In the genomic region with DNA sequence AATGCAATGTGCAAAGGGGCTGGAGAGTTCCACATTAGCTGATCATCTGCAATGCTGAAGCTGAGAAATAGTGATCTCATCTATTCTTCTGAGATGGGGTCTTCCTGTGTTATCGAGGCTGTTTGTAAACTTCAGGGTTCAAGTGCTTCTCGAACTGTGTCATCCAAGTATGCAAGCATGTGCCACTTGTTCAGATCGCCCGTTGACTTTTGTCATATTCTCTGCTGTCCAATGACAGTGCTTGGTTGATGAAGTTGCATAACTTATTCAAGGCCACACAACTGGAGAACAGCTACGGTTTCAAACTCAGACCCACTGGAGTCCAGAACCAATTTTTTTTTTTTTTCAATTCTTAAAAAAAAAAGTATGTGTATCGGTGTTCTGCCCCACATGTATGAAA, we compare ENCODE assay signal across 18 mouse cellular contexts. TPM values are rescaled to one million over a fixed set of nuclear protein-coding genes. Genes with fewer than 3 reads are reported as not detected.
DNase-seq lines count a peak whose midpoint lies in the region; ATAC-seq and TF ChIP-seq lines count a peak whose summit lies in the region.
"Had no signal": no experiment of that assay in that cellular context is flagged by ENCODE, and none has a peak within 500 bp of the region (broad histone marks: within the 10 kb centered on the region; RNA-seq: fewer than 3 reads in every experiment).

No protein-coding gene starts in this region.

- no peaks in the 10 kb centered on the region for H3K9me3 ChIP-seq in liver, embryonic 11.5 days (ENCODE audit: control insufficient read depth, low read length)
- H3K9me3 ChIP-seq in liver, embryonic 15.5 days (replicated peaks) = no peaks in the 10 kb centered on the region
- H3K9me3 ChIP-seq in midbrain, embryonic 14.5 days (ENCODE audit: control insufficient read depth, low read length) = no peaks in the 10 kb centered on the region
- H3K9me3 ChIP-seq: embryonic facial prominence, embryonic 12.5 days; forebrain, embryonic 15.5 days; heart, embryonic 10.5 days; hindbrain, embryonic 12.5 days had no signal

- TF ChIP-seq POLR2A in liver, adult 2 months (IDR thresholded peaks at IDR 0.05; ENCODE audit: extremely low read depth, insufficient read depth, low read length) = no peak

- H3K4me2 ChIP-seq in liver, embryonic 11.5 days = no peak overlapping the region
- no peak overlapping the region for H3K4me2 ChIP-seq in liver, embryonic 15.5 days
- H3K4me2 ChIP-seq in midbrain, embryonic 14.5 days (ENCODE audit: low read length) = no peak overlapping the region
- H3K4me2 ChIP-seq: embryonic facial prominence, embryonic 12.5 days; forebrain, embryonic 15.5 days; hindbrain, embryonic 12.5 days had no signal

- ATAC-seq in liver, embryonic 11.5 days (replicated peaks; ENCODE audit: low FRiP score) = no peak
- ATAC-seq in liver, embryonic 15.5 days (ENCODE audit: insufficient read depth) = no peak
- no peak for ATAC-seq in midbrain, embryonic 14.5 days (ENCODE audit: low FRiP score, low TSS enrichment)
- ATAC-seq: forebrain, embryonic 15.5 days had no signal

- H3K36me3 ChIP-seq in liver, adult 2 months (ENCODE audit: control insufficient read depth, insufficient read depth, low read length) = no peaks in the 10 kb centered on the region
- H3K36me3 ChIP-seq in liver, embryonic 11.5 days (ENCODE audit: control insufficient read depth, insufficient read depth, low read length) = peaks cover 3% of the 10 kb centered on the region; the same call in 1 of the 2 replicates
- 0 out of 2 replicates have a peak, but pooled peaks cover 10% of the 10 kb centered on the region for H3K36me3 ChIP-seq in liver, embryonic 15.5 days (replicated peaks)
- no peaks in the 10 kb centered on the region for H3K36me3 ChIP-seq in midbrain, embryonic 14.5 days (ENCODE audit: control insufficient read depth, insufficient read depth, low read length)
- H3K36me3 ChIP-seq: forebrain, embryonic 15.5 days; hindbrain, embryonic 12.5 days had no signal

- TF ChIP-seq CTCF in liver, adult 2 months (IDR thresholded peaks at IDR 0.05; ENCODE audit: low read depth, low read length) = no peak

- no peak overlapping the region for H3K4me3 ChIP-seq in liver, adult 2 months (ENCODE audit: insufficient read depth, low read depth, low read length)
- no peak overlapping the region for H3K4me3 ChIP-seq in liver, embryonic 11.5 days (ENCODE audit: low read depth, low read length)
- no peak overlapping the region for H3K4me3 ChIP-seq in liver, embryonic 15.5 days (replicated peaks)
- no peak overlapping the region for H3K4me3 ChIP-seq in midbrain, embryonic 14.5 days (replicated peaks; ENCODE audit: low read depth, low read length)
- H3K4me3 ChIP-seq: embryonic facial prominence, embryonic 12.5 days; forebrain, embryonic 15.5 days; heart, embryonic 10.5 days; hindbrain, embryonic 12.5 days had no signal

- H3K27me3 ChIP-seq in liver, adult 2 months (ENCODE audit: control insufficient read depth, insufficient read depth, low read length) = no peaks in the 10 kb centered on the region
- H3K27me3 ChIP-seq in liver, embryonic 11.5 days (replicated peaks; ENCODE audit: control insufficient read depth, insufficient read depth, low read length) = no peaks in the 10 kb centered on the region
- no peaks in the 10 kb centered on the region for H3K27me3 ChIP-seq in liver, embryonic 15.5 days
- no peaks in the 10 kb centered on the region for H3K27me3 ChIP-seq in midbrain, embryonic 14.5 days (ENCODE audit: control insufficient read depth, insufficient read depth, low read length)
- H3K27me3 ChIP-seq: embryonic facial prominence, embryonic 12.5 days; forebrain, embryonic 15.5 days; hindbrain, embryonic 12.5 days had no signal

- H3K27ac ChIP-seq in liver, adult 2 months (replicated peaks; ENCODE audit: insufficient read depth, low read depth, low read length) = no peak overlapping the region
- peak overlapping the region; percentile 57; the same call in 1 of the 2 replicates for H3K27ac ChIP-seq in liver, embryonic 11.5 days (ENCODE audit: low read depth, low read length)
- H3K27ac ChIP-seq in liver, embryonic 15.5 days (replicated peaks) = peak overlapping the region; percentile 59
- H3K27ac ChIP-seq in midbrain, embryonic 14.5 days (replicated peaks; ENCODE audit: low read depth, low read length) = no peak overlapping the region
- H3K27ac ChIP-seq: embryonic facial prominence, embryonic 12.5 days; forebrain, embryonic 15.5 days; heart, embryonic 10.5 days; hindbrain, embryonic 12.5 days had no signal

- 29% methylated on average over 6 of the region's 6 CpGs for WGBS in liver, adult 2 months
- 87% methylated on average over 6 of the region's 6 CpGs for WGBS in liver, embryonic 11.5 days
- WGBS in liver, embryonic 15.5 days (ENCODE audit: insufficient replicate concordance) = 65% methylated on average over 6 of the region's 6 CpGs
- 91% methylated on average over 6 of the region's 6 CpGs for WGBS in midbrain, embryonic 14.5 days

- H3K4me1 ChIP-seq in liver, adult 2 months (ENCODE audit: control insufficient read depth, insufficient read depth, low read length) = 0 out of 2 replicates have a peak, but pooled peaks cover under 1% of the 10 kb centered on the region
- peaks cover 18% of the 10 kb centered on the region for H3K4me1 ChIP-seq in liver, embryonic 11.5 days (replicated peaks; ENCODE audit: control insufficient read depth, insufficient read depth, low read length)
- H3K4me1 ChIP-seq in liver, embryonic 15.5 days (replicated peaks) = peaks cover 43% of the 10 kb centered on the region
- H3K4me1 ChIP-seq in midbrain, embryonic 14.5 days (ENCODE audit: control insufficient read depth, insufficient read depth, low read length) = peaks cover 5% of the 10 kb centered on the region

- DNase-seq in liver, adult 2 months (ENCODE audit: extremely low read depth, low read depth, low spot score) = peak; percentile 69
- DNase-seq in liver = no peak
- DNase-seq in liver, embryonic 11.5 days (ENCODE audit: low spot score) = no peak
- no peak for DNase-seq in midbrain, embryonic 14.5 days
- no peak for DNase-seq in lung, adult 18-20 months
- no peak for DNase-seq in thymus, postnatal 25 days
- DNase-seq: cerebellum, adult 11-12 months; cerebellum, adult 9-10 months; cerebellum, postnatal 25 days; gastrocnemius, postnatal 36 days; heart, adult 18-20 months; heart, postnatal 10 days; heart, postnatal 4 days had no signal

- H3K9ac ChIP-seq in liver, adult 2 months (ENCODE audit: low read depth, low read length) = no peak overlapping the region
- H3K9ac ChIP-seq in liver, embryonic 11.5 days (ENCODE audit: low read depth, low read length) = peak overlapping the region; percentile 31; the same call in 1 of the 2 replicates
- no peak overlapping the region for H3K9ac ChIP-seq in liver, embryonic 15.5 days
- no peak overlapping the region for H3K9ac ChIP-seq in midbrain, embryonic 14.5 days (replicated peaks; ENCODE audit: low read length)
- H3K9ac ChIP-seq: embryonic facial prominence, embryonic 12.5 days; forebrain, embryonic 15.5 days; hindbrain, embryonic 12.5 days had no signal

- H3K79me2 ChIP-seq in liver, adult 2 months (ENCODE audit: control insufficient read depth, insufficient read depth, low read length) = 0 out of 2 replicates have a peak, but pooled peaks cover 7% of the 10 kb centered on the region

RNA-seq across cellular contexts. Expression of a gene that starts 3.5 kb away (rescaled TPM):
- total RNA-seq in liver, adult 2 months (2014; rRNA removed) = 6.2 and 8.9 TPM in 2 replicates
- polyA plus RNA-seq in liver, adult 2 months (2012; rRNA removed) = 3.3 and 4.7 TPM in 2 replicates
- polyA plus RNA-seq in liver, embryonic 11.5 days (2014; fragmentation: Nextera tagmentation; extraction: Ambion mirVana) = 13.6 and 15.1 TPM in 2 replicates
- polyA plus RNA-seq in liver, embryonic 15.5 days (2015; fragmentation: Nextera tagmentation; extraction: Ambion mirVana) = 6.4 and 7.2 TPM in 2 replicates
- polyA plus RNA-seq in midbrain, embryonic 14.5 days (2014; fragmentation: Nextera tagmentation; extraction: Ambion mirVana) = 13.4 and 17.1 TPM in 2 replicates

RNA-seq across cellular contexts. Expression of a gene that starts 51.0 kb away (rescaled TPM):
- total RNA-seq in liver, adult 2 months (2014; rRNA removed) = 5.4 and 5.6 TPM in 2 replicates
- polyA plus RNA-seq in liver, adult 2 months (2012; rRNA removed) = 2.8 and 2.9 TPM in 2 replicates
- polyA plus RNA-seq in liver, embryonic 11.5 days (2014; fragmentation: Nextera tagmentation; extraction: Ambion mirVana) = 3.2 and 3.5 TPM in 2 replicates
- polyA plus RNA-seq in liver, embryonic 15.5 days (2015; fragmentation: Nextera tagmentation; extraction: Ambion mirVana) = 1.4 and 2.0 TPM in 2 replicates
- 17.0 and 18.6 TPM in 2 replicates for polyA plus RNA-seq in midbrain, embryonic 14.5 days (2014; fragmentation: Nextera tagmentation; extraction: Ambion mirVana)

Comparison
In these comparisons a context has a peak if more than half of its experiments do, and no peak if none do; other contexts are left out.
1. H3K27ac ChIP-seq: peak in liver, embryonic 11.5 days (single experiment) and liver, embryonic 15.5 days (single experiment); none in liver, adult 2 months (single experiment) and midbrain, embryonic 14.5 days (single experiment).